Mouse (Mus musculus) T-cell, adult 2 months (primary cell): ENCODE measurements around the gene Commd4.

ENCODE experiments used
- DNase-seq: peaks from one replicate; pipeline ENCODE4 v3.0.0; 2022; ENCODE audit warnings: low spot score

Gene Commd4

GRCm38 (mm10) chr9:57141417-57142353 lies 16.4 kb downstream of the Commd4 start:
- no peak for DNase-seq

- DNase-seq: no peak
Measured at GRCm38 (mm10) chr9:57139571-57139970, 18.6 kb downstream of the Commd4 start.

GRCm38 (mm10) chr9:57139110-57139509 lies 19.0 kb downstream of the Commd4 start:
- no peak for DNase-seq

- DNase-seq: no peak
Measured at GRCm38 (mm10) chr9:57138507-57138906, 19.6 kb downstream of the Commd4 start.

- no peak for DNase-seq
Measured at GRCm38 (mm10) chr9:57137777-57138176, 20.4 kb downstream of the Commd4 start.

GRCm38 (mm10) chr9:57137246-57137645 lies 20.9 kb downstream of the Commd4 start:
- no peak for DNase-seq

- DNase-seq: peak; percentile 93
Measured at GRCm38 (mm10) chr9:57130577-57131433, 27.3 kb downstream of the Commd4 start, which contains the start of gene Man2c1. TSS of gene Man2c1 (plus strand) at chr9:57130690.

- no peak for DNase-seq
Measured at GRCm38 (mm10) chr9:57129641-57130040, 28.5 kb downstream of the Commd4 start.

GRCm38 (mm10) chr9:57117261-57117755 lies 40.8 kb downstream of the Commd4 start:
- DNase-seq: no peak
